Mouse (Mus musculus) hindbrain, embryonic 11.5 days (tissue): ENCODE data around the gene Tmem212. TPM values are rescaled to one million over a fixed set of nuclear protein-coding genes. Genes with fewer than 3 reads are reported as not detected.
A peak's percentile ranks its signal among the peaks of the same experiment; 100 is the strongest.
"Not testable (repeated sequence)": the region's sequence is repeated elsewhere in the genome, so short reads cannot be mapped to it uniquely, and the experiment has no call there.

Experiments
- ATAC-seq: fragments of 200-750 bp; cut with Nextera tagmentation; 2 replicates; pipeline ENCODE4 v1.8.0; 2017; ENCODE audit warnings: mild to moderate bottlenecking, moderate TSS enrichment, moderate library complexity; ENCODE audit not compliant: low FRiP score
- DNase-seq: peaks from one replicate; pipeline ENCODE4 v3.0.0-alpha.2; 2015; ENCODE audit warnings: low spot score
- H3K27ac ChIP-seq: fragments of 300-500 bp; sonication (generic); 2 replicates; pipeline ENCODE4 v1.5.1; 2014; ENCODE audit warnings: mild to moderate bottlenecking, low read depth, low read length
- H3K27me3 ChIP-seq: fragments of 300-500 bp; sonication (generic); 2 replicates; pipeline ENCODE4 v1.6.1; 2014; ENCODE audit warnings: mild to moderate bottlenecking, low read length, moderate library complexity, mixed read lengths; ENCODE audit not compliant: control insufficient read depth, insufficient read depth
- H3K36me3 ChIP-seq: fragments of 300-500 bp; sonication (generic); 2 replicates; pipeline ENCODE4 v1.6.1; 2014; ENCODE audit warnings: mild to moderate bottlenecking, low read length, moderate library complexity, mixed read lengths; ENCODE audit not compliant: control insufficient read depth, insufficient read depth
- H3K4me1 ChIP-seq: fragments of 300-500 bp; sonication (generic); replicated peaks from 2 replicates; pipeline ENCODE4 v1.6.1; 2014; ENCODE audit warnings: low read length, mixed read lengths; ENCODE audit not compliant: control insufficient read depth, insufficient read depth
- H3K4me2 ChIP-seq: fragments of 300-500 bp; sonication (generic); replicated peaks from 2 replicates; pipeline ENCODE4 v1.6.1; 2014; ENCODE audit warnings: mild to moderate bottlenecking, low read depth, low read length
- H3K4me3 ChIP-seq: fragments of 300-500 bp; sonication (generic); 2 replicates; pipeline ENCODE4 v1.5.1; 2014; ENCODE audit warnings: low read depth, low read length
- H3K9ac ChIP-seq: fragments of 300-500 bp; sonication (generic); 2 replicates; pipeline ENCODE4 v1.6.1; 2014; ENCODE audit warnings: low read depth, low read length
- H3K9me3 ChIP-seq: fragments of 300-500 bp; sonication (generic); 2 replicates; pipeline ENCODE4 v1.6.1; 2016; ENCODE audit warnings: low read length; ENCODE audit not compliant: control insufficient read depth
- WGBS: fragments of 180-500 bp; shearing (Covaris S2); extraction: QIAGEN DNeasy Blood & Tissue Kit; methylation state at CpG from one replicate; pipeline ENCODE4 v1.1.7; 2014; 5-methylcytosine and 5-hydroxymethylcytosine counted together
- polyA plus RNA-seq: library from polyadenylated mRNA; unstranded; fragments of >200 nt; fragmentation: Nextera tagmentation; extraction: Ambion mirVana; gene quantifications from 2 replicates; pipeline ENCODE4 v1.2.1, GENCODE M21; 2014

Gene Tmem212
- polyA plus RNA-seq: not detected in 2 replicates

DNA sequence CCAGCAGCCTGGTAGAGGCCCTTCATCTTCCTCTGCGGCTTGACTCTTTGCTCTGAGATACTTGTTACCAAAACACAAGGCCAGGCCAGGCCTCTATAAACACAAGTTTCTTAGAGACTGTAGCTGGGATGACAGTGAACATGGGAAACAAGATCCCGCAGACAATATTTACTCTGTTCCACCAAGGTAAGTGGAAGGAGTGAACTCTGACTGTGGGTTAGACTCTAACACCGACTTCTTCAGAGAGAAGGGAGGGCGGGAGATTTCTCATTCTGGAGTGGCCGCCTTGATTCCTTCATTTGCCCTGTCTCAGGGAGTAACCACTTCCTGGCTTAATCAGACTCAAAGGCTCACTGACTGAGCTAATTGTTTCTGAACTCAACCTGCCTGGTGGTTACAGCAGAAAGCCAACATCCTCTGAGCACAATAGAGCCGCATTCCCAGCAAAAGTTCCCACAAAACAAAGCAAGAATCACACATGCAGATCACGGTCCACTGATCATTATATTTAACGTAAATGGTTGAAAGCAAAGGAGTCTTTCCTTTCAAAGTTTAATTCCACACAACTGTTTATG, at the start of gene Tmem212:
Tmem212 (minus strand) TSS at position 51 of the 575 bp plus-strand sequence.
- Histone ChIP-seq H3K4me2 (no peak within 1 kb of the TSS), H3K4me1 (no peaks in the 10 kb centered on the region), H3K4me3 (no peak within 1 kb of the TSS), H3K36me3 (no peaks in the 10 kb centered on the region), H3K9ac (no peak within 1 kb of the TSS), H3K27me3 (no peaks in the 10 kb centered on the region), H3K27ac (no peak within 1 kb of the TSS), H3K9me3 (no peaks in the 10 kb centered on the region)
- ATAC-seq: no peak
- DNase-seq: no peak
- 79% methylated on average over 8 of the region's 8 CpGs for WGBS

GRCm38 (mm10) chr3:27945397-27945796, 49.2 kb upstream of the Tmem212 start:
- not testable (repeated sequence) for H3K27ac ChIP-seq, ATAC-seq, H3K27me3 ChIP-seq, DNase-seq, H3K4me1 ChIP-seq, H3K9me3 ChIP-seq, H3K4me3 ChIP-seq, H3K36me3 ChIP-seq, H3K4me2 ChIP-seq, H3K9ac ChIP-seq
- 81% methylated on average over 2 of the region's 2 CpGs for WGBS

- no peak for ATAC-seq
- 92% methylated on average over 7 of the region's 7 CpGs for WGBS
- H3K36me3 ChIP-seq: no peaks in the 10 kb centered on the region
- no peak overlapping the region for H3K9ac ChIP-seq
- no peak overlapping the region for H3K4me3 ChIP-seq
- H3K9me3 ChIP-seq: no peaks in the 10 kb centered on the region
- H3K4me1 ChIP-seq: peaks cover 2% of the 10 kb centered on the region; the same call in 1 of the 2 replicates
- no peaks in the 10 kb centered on the region for H3K27me3 ChIP-seq
- no peak overlapping the region for H3K4me2 ChIP-seq
- H3K27ac ChIP-seq: no peak overlapping the region
- no peak for DNase-seq
These were observed 46.8 kb upstream of the Tmem212 start for GRCm38 (mm10) chr3:27942991-27943390.

DNA sequence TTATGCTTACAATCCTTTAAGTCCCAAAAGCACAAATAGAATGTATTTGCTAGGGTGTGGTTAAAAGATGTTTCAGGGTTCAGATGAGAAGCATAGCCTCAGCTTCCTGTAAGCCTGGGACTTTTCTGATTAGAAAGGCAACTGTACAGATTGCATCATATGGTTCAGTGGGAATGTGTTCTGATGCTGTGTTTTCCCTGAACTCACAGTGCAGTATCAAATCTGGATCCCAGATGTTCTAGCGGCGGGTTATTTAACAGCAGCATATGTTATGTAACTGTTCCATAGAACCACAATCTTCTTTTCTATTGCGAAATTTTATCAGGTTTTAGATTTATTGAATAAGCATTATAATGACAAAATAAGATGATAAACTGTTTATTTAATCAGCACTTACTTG, 45.5 kb upstream of the Tmem212 start:
- DNase-seq: no peak
- Histone ChIP-seq H3K9me3 (no peaks in the 10 kb centered on the region), H3K27ac (no peak overlapping the region), H3K36me3 (no peaks in the 10 kb centered on the region), H3K4me2 (no peak overlapping the region), H3K9ac (no peak overlapping the region), H3K27me3 (no peaks in the 10 kb centered on the region), H3K4me1 (peaks cover 2% of the 10 kb centered on the region; the same call in 1 of the 2 replicates), H3K4me3 (no peak overlapping the region)
- WGBS: 77% methylated on average over 3 of the region's 3 CpGs
- ATAC-seq: no peak

- Histone ChIP-seq H3K27me3 (no peaks in the 10 kb centered on the region), H3K9ac (peak within 1 kb of the TSS; percentile 58), H3K4me2 (peak within 1 kb of the TSS; percentile 97), H3K27ac (no peak within 1 kb of the TSS), H3K4me3 (peak within 1 kb of the TSS; percentile 60), H3K4me1 (peaks cover 2% of the 10 kb centered on the region; the same call in 1 of the 2 replicates), H3K36me3 (no peaks in the 10 kb centered on the region), H3K9me3 (no peaks in the 10 kb centered on the region)
- peak; percentile 64 for DNase-seq
- ATAC-seq: peak; percentile 87
- under 1% methylated on average over 59 of the region's 68 CpGs for WGBS
These were observed 42.5 kb upstream of the Tmem212 start, which contains the start of gene Pld1 for GRCm38 (mm10) chr3:27938381-27939323. Gene Pld1 (plus strand): TSS chr3:27938695.

- H3K27me3 ChIP-seq: no peaks in the 10 kb centered on the region
- H3K4me2 ChIP-seq: no peak overlapping the region
- H3K9ac ChIP-seq: no peak overlapping the region
- H3K27ac ChIP-seq: no peak overlapping the region
- H3K9me3 ChIP-seq: no peaks in the 10 kb centered on the region
- ATAC-seq (no peak), DNase-seq (no peak)
- peaks cover 2% of the 10 kb centered on the region; the same call in 1 of the 2 replicates for H3K4me1 ChIP-seq
- WGBS: 80% methylated on average over 13 of the region's 13 CpGs
- no peak overlapping the region for H3K4me3 ChIP-seq
- H3K36me3 ChIP-seq: no peaks in the 10 kb centered on the region
These were observed 41.3 kb upstream of the Tmem212 start for GRCm38 (mm10) chr3:27937144-27938110.

DNA sequence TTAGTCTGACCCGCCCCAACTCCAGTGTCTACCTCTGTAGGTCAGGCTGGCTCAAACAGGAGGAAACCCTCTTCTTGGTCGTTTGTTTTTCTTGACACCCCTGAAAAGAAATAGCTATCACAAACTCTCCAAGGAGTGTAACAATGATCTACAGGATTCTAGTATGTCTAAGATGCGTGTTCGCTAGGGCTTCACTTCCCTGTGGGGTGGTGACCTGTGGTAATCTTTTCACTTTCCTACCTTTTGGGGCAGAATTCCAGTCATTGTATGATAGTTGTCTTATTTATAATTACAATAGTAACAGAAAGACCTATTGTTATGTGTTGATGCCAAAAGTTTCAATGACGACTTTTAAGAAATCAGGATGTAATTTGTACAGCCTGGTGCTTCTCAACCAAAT, 40.6 kb upstream of the Tmem212 start:
- H3K27ac ChIP-seq: no peak overlapping the region
- no peaks in the 10 kb centered on the region for H3K27me3 ChIP-seq
- H3K36me3 ChIP-seq: no peaks in the 10 kb centered on the region
- DNase-seq (no peak), ATAC-seq (no peak)
- 77% methylated on average over 5 of the region's 5 CpGs for WGBS
- H3K4me1 ChIP-seq: peaks cover 2% of the 10 kb centered on the region; the same call in 1 of the 2 replicates
- no peak overlapping the region for H3K4me3 ChIP-seq
- no peak overlapping the region for H3K9ac ChIP-seq
- no peak overlapping the region for H3K4me2 ChIP-seq
- H3K9me3 ChIP-seq: no peaks in the 10 kb centered on the region

GRCm38 (mm10) chr3:27935644-27936043, 39.5 kb upstream of the Tmem212 start:
- no peaks in the 10 kb centered on the region for H3K9me3 ChIP-seq
- H3K27ac ChIP-seq: no peak overlapping the region
- DNase-seq (no peak), ATAC-seq (no peak)
- H3K4me3 ChIP-seq: no peak overlapping the region
- WGBS: 61% methylated on average over 3 of the region's 3 CpGs
- no peak overlapping the region for H3K4me2 ChIP-seq
- H3K27me3 ChIP-seq: no peaks in the 10 kb centered on the region
- H3K36me3 ChIP-seq: no peaks in the 10 kb centered on the region
- H3K9ac ChIP-seq: no peak overlapping the region
- peaks cover 2% of the 10 kb centered on the region; the same call in 1 of the 2 replicates for H3K4me1 ChIP-seq
